In genomic region chr4:98450829-98451228, GRCm38 (mm10) we compare ENCODE assay signal across 22 mouse cellular contexts. TPM values are rescaled to one million over a fixed set of nuclear protein-coding genes. Genes with fewer than 3 reads are reported as not detected.
A peak's percentile ranks its signal among the peaks of the same experiment; 100 is the strongest.
DNase-seq lines count a peak whose midpoint lies in the region; ATAC-seq and TF ChIP-seq lines count a peak whose summit lies in the region.
"Had no signal": no experiment of that assay in that cellular context is flagged by ENCODE, and none has a peak within 500 bp of the region (broad histone marks: within the 10 kb centered on the region; RNA-seq: fewer than 3 reads in every experiment).

No protein-coding gene starts in this region.

- no peaks in the 10 kb centered on the region for H3K9me3 ChIP-seq in heart, embryonic 12.5 days (replicated peaks)
- H3K9me3 ChIP-seq in intestine, embryonic 14.5 days (ENCODE audit: control insufficient read depth, low read length): no peaks in the 10 kb centered on the region
- H3K9me3 ChIP-seq in intestine, embryonic 16.5 days (ENCODE audit: control insufficient read depth, low read length): no peaks in the 10 kb centered on the region
- H3K9me3 ChIP-seq in intestine, embryonic 15.5 days: no peaks in the 10 kb centered on the region
- H3K9me3 ChIP-seq in intestine, postnatal 0 days (ENCODE audit: control insufficient read depth): no peaks in the 10 kb centered on the region
- H3K9me3 ChIP-seq in embryonic facial prominence, embryonic 10.5 days: no peaks in the 10 kb centered on the region

- H3K4me3 ChIP-seq in heart, embryonic 12.5 days: no peak overlapping the region
- H3K4me3 ChIP-seq in intestine, embryonic 14.5 days (ENCODE audit: low read depth, low read length): no peak overlapping the region
- H3K4me3 ChIP-seq in intestine, embryonic 16.5 days (ENCODE audit: low read length): no peak overlapping the region
- no peak overlapping the region for H3K4me3 ChIP-seq in intestine, embryonic 15.5 days (replicated peaks)
- no peak overlapping the region for H3K4me3 ChIP-seq in intestine, postnatal 0 days (ENCODE audit: low read depth, low read length)
- H3K4me3 ChIP-seq in embryonic facial prominence, embryonic 10.5 days: no peak overlapping the region

- peaks cover 14% of the 10 kb centered on the region for H3K4me1 ChIP-seq in heart, embryonic 12.5 days (replicated peaks)
- H3K4me1 ChIP-seq in intestine, embryonic 14.5 days (replicated peaks; ENCODE audit: control insufficient read depth, insufficient read depth, low read length): peaks cover 21% of the 10 kb centered on the region
- H3K4me1 ChIP-seq in intestine, embryonic 16.5 days (ENCODE audit: control insufficient read depth, insufficient read depth, low read length): peaks cover 13% of the 10 kb centered on the region
- H3K4me1 ChIP-seq in intestine, embryonic 15.5 days (replicated peaks): peaks cover 7% of the 10 kb centered on the region
- H3K4me1 ChIP-seq in intestine, postnatal 0 days (replicated peaks; ENCODE audit: control insufficient read depth, insufficient read depth, low read length): 0 out of 2 replicates have a peak, but pooled peaks cover 3% of the 10 kb centered on the region
- peaks cover 12% of the 10 kb centered on the region for H3K4me1 ChIP-seq in embryonic facial prominence, embryonic 10.5 days

- H3K27me3 ChIP-seq in heart, embryonic 12.5 days (replicated peaks): no peaks in the 10 kb centered on the region
- H3K27me3 ChIP-seq in intestine, embryonic 14.5 days (replicated peaks; ENCODE audit: control insufficient read depth, insufficient read depth, low read length): no peaks in the 10 kb centered on the region
- H3K27me3 ChIP-seq in intestine, embryonic 16.5 days (replicated peaks; ENCODE audit: control insufficient read depth, insufficient read depth, low read length): no peaks in the 10 kb centered on the region
- H3K27me3 ChIP-seq in intestine, embryonic 15.5 days (replicated peaks): no peaks in the 10 kb centered on the region
- no peaks in the 10 kb centered on the region for H3K27me3 ChIP-seq in intestine, postnatal 0 days (replicated peaks; ENCODE audit: control insufficient read depth, insufficient read depth, low read length)
- no peaks in the 10 kb centered on the region for H3K27me3 ChIP-seq in embryonic facial prominence, embryonic 10.5 days (replicated peaks; ENCODE audit: low read depth, poor library complexity, severe bottlenecking)
- H3K27me3 ChIP-seq: CH12.LX, Patski had no signal

- H3K27ac ChIP-seq in heart, embryonic 12.5 days (ENCODE audit: poor library complexity, severe bottlenecking): no peak overlapping the region
- H3K27ac ChIP-seq in intestine, embryonic 14.5 days (ENCODE audit: low read depth): 0 out of 2 replicates have a peak overlapping the region, but pooled peaks have one; percentile 40
- H3K27ac ChIP-seq in intestine, embryonic 16.5 days (ENCODE audit: low read length): no peak overlapping the region
- 0 out of 2 replicates have a peak overlapping the region, but pooled peaks have one; percentile 7 for H3K27ac ChIP-seq in intestine, embryonic 15.5 days
- H3K27ac ChIP-seq in intestine, postnatal 0 days (ENCODE audit: low read depth, low read length): no peak overlapping the region
- H3K27ac ChIP-seq in embryonic facial prominence, embryonic 10.5 days (replicated peaks): no peak overlapping the region

- ATAC-seq in heart, embryonic 12.5 days (ENCODE audit: insufficient number of reproducible peaks, low FRiP score): no peak
- no peak for ATAC-seq in intestine, embryonic 14.5 days (replicated peaks; ENCODE audit: low FRiP score, low TSS enrichment, low read depth)
- no peak for ATAC-seq in intestine, embryonic 16.5 days
- no peak for ATAC-seq in intestine, embryonic 15.5 days
- ATAC-seq in intestine, postnatal 0 days: no peak
- ATAC-seq in megakaryocyte, adult 5-6 weeks (ENCODE audit: poor library complexity, severe bottlenecking): peak; percentile 67
- ATAC-seq: activated CD4-positive, CD25-positive, alpha-beta regulatory T cell, adult 4 months; CD4-positive, CD25-positive, alpha-beta regulatory T cell, adult 4 months; Patski had no signal

- no peaks in the 10 kb centered on the region for H3K36me3 ChIP-seq in heart, embryonic 12.5 days
- no peaks in the 10 kb centered on the region for H3K36me3 ChIP-seq in intestine, embryonic 14.5 days (ENCODE audit: control insufficient read depth, insufficient read depth, low read length)
- H3K36me3 ChIP-seq in intestine, embryonic 16.5 days (ENCODE audit: control insufficient read depth, insufficient read depth, low read length): peaks cover 4% of the 10 kb centered on the region; the same call in 1 of the 2 replicates
- H3K36me3 ChIP-seq in intestine, embryonic 15.5 days: no peaks in the 10 kb centered on the region
- H3K36me3 ChIP-seq in intestine, postnatal 0 days (ENCODE audit: control insufficient read depth, insufficient read depth): peaks cover 4% of the 10 kb centered on the region; the same call in 1 of the 2 replicates
- no peaks in the 10 kb centered on the region for H3K36me3 ChIP-seq in embryonic facial prominence, embryonic 10.5 days (replicated peaks)
- H3K36me3 ChIP-seq: G1E had no signal

- WGBS in heart, embryonic 12.5 days: 77% methylated on average over 5 of the region's 5 CpGs
- 59% methylated on average over 5 of the region's 5 CpGs for WGBS in intestine, embryonic 14.5 days
- WGBS in intestine, embryonic 16.5 days: 71% methylated on average over 5 of the region's 5 CpGs
- 62% methylated on average over 5 of the region's 5 CpGs for WGBS in intestine, embryonic 15.5 days
- 71% methylated on average over 5 of the region's 5 CpGs for WGBS in intestine, postnatal 0 days
- WGBS in embryonic facial prominence, embryonic 10.5 days: 83% methylated on average over 5 of the region's 5 CpGs

- DNase-seq in heart, adult 11 months: peak; percentile 55
- DNase-seq in intestine, embryonic 14.5 days (ENCODE audit: low spot score): no peak
- no peak for DNase-seq in embryonic facial prominence, embryonic 10.5 days (ENCODE audit: low spot score)
- DNase-seq: adrenal gland, adult 2 months; adrenal gland, adult 8-10 months; adrenal gland, postnatal 10 days; adrenal gland, postnatal 14 days; adrenal gland, postnatal 25 days; adrenal gland, postnatal 36 days; B cell, adult 2 months; cerebellum, adult 11 months; cerebellum, adult 11-12 months had no signal

- H3K9ac ChIP-seq in heart, embryonic 12.5 days: no peak overlapping the region
- H3K9ac ChIP-seq in intestine, embryonic 14.5 days (ENCODE audit: low read length): no peak overlapping the region
- H3K9ac ChIP-seq in intestine, embryonic 16.5 days (ENCODE audit: low read depth, low read length): no peak overlapping the region
- no peak overlapping the region for H3K9ac ChIP-seq in intestine, embryonic 15.5 days
- no peak overlapping the region for H3K9ac ChIP-seq in intestine, postnatal 0 days (ENCODE audit: low read depth, low read length)

- H3K4me2 ChIP-seq in heart, embryonic 12.5 days: no peak overlapping the region
- H3K4me2 ChIP-seq in intestine, embryonic 14.5 days (ENCODE audit: low read length): no peak overlapping the region
- H3K4me2 ChIP-seq in intestine, embryonic 16.5 days (ENCODE audit: low read depth, low read length): no peak overlapping the region
- no peak overlapping the region for H3K4me2 ChIP-seq in intestine, embryonic 15.5 days (replicated peaks)
- H3K4me2 ChIP-seq in intestine, postnatal 0 days (replicated peaks; ENCODE audit: low read depth): no peak overlapping the region

- no peak for TF ChIP-seq CTCF in intestine, postnatal 0 days (IDR thresholded peaks at IDR 0.05; ENCODE audit: low read depth)

RNA-seq across cellular contexts. Expression of gene Patj, which starts 55.2 kb away (rescaled TPM):
- 11.3 and 14.8 TPM in 2 replicates for polyA plus RNA-seq in heart, embryonic 12.5 days (2016; fragmentation: Nextera tagmentation; extraction: Ambion mirVana)
- 19.7 and 23.0 TPM in 2 replicates for polyA plus RNA-seq in intestine, embryonic 14.5 days (2014; fragmentation: Nextera tagmentation; extraction: Ambion mirVana)
- 22.5 and 25.3 TPM in 2 replicates for polyA plus RNA-seq in intestine, embryonic 16.5 days (2015; fragmentation: Nextera tagmentation; extraction: Ambion mirVana)
- polyA plus RNA-seq in intestine, embryonic 15.5 days (2015; fragmentation: Nextera tagmentation; extraction: Ambion mirVana): 21.1 and 22.4 TPM in 2 replicates
- 12.9 and 20.9 TPM in 2 replicates for polyA plus RNA-seq in intestine, postnatal 0 days (2015; fragmentation: Nextera tagmentation; extraction: Ambion mirVana)
- 0.60 and 3.0 TPM in 2 replicates for total RNA-seq in megakaryocyte, adult 5-6 weeks (2015)
- total RNA-seq in megakaryocyte, adult 5-6 weeks (2017): 3.0 and 4.0 TPM in 2 replicates
- polyA plus RNA-seq in embryonic facial prominence, embryonic 10.5 days (2016; fragmentation: Nextera tagmentation; extraction: Ambion mirVana): 14.6 and 17.8 TPM in 2 replicates
- polyA plus RNA-seq: G1E had no signal

Comparison
In these comparisons a context has a peak if more than half of its experiments do, and no peak if none do; other contexts are left out.
1. H3K27ac ChIP-seq: peak in intestine, embryonic 14.5 days (single experiment) and intestine, embryonic 15.5 days (single experiment); none in heart, embryonic 12.5 days (single experiment), intestine, embryonic 16.5 days (single experiment), intestine, postnatal 0 days (single experiment) and embryonic facial prominence, embryonic 10.5 days (single experiment).